Mouse (Mus musculus) heart, adult 2 months (tissue): ENCODE results near the gene Gm28539. TPM values are rescaled to one million over a fixed set of nuclear protein-coding genes. Genes with fewer than 3 reads are reported as not detected.
"Not testable (repeated sequence)": the region's sequence is repeated elsewhere in the genome, so short reads cannot be mapped to it uniquely, and the experiment has no call there.

Experiments used
- DNase-seq, 2 experiments: peaks; one replicate each; pipeline ENCODE4 v3.0.0; 2021
- H3K27ac ChIP-seq: fragments of 200-600 bp; 2 replicates; pipeline ENCODE4 v1.8.1; 2022
- H3K27me3 ChIP-seq: fragments of 200-500 bp; 2 replicates; pipeline ENCODE4 v1.6.1; 2012; ENCODE audit warnings: mild to moderate bottlenecking, low read length, inconsistent platforms, mixed read lengths; ENCODE audit not compliant: control insufficient read depth, insufficient read depth
- H3K36me3 ChIP-seq: fragments of 200-500 bp; 2 replicates; pipeline ENCODE4 v1.6.1; 2012; ENCODE audit warnings: low read length, inconsistent platforms; ENCODE audit not compliant: control insufficient read depth, insufficient read depth
- H3K4me1 ChIP-seq: fragments of 200-500 bp; 2 replicates; pipeline ENCODE4 v1.6.1; 2011; ENCODE audit warnings: low read length; ENCODE audit not compliant: control insufficient read depth, insufficient read depth
- H3K4me3 ChIP-seq: fragments of 200-600 bp; 2 replicates; pipeline ENCODE4 v1.8.1; 2022
- H3K79me2 ChIP-seq: fragments of 200-500 bp; replicated peaks from 2 replicates; pipeline ENCODE4 v1.6.1; 2012; ENCODE audit warnings: mild to moderate bottlenecking, inconsistent platforms, low read length, moderate library complexity, mixed read lengths; ENCODE audit not compliant: control insufficient read depth, insufficient read depth
- H3K9ac ChIP-seq: fragments of 200-500 bp; 2 replicates; pipeline ENCODE4 v1.6.1; 2012; ENCODE audit warnings: low read depth, mild to moderate bottlenecking, control low read depth, inconsistent platforms, low read length, mixed read lengths
- CTCF ChIP-seq: fragments of 200-600 bp; IDR thresholded peaks from 2 replicates; pipeline ENCODE4 v1.8.1; 2022; ENCODE audit warnings: antibody characterized with exemption, mild to moderate bottlenecking, moderate library complexity
- EP300 ChIP-seq: fragments of 200-500 bp; IDR thresholded peaks from 2 replicates; pipeline ENCODE4 v1.6.1; 2011; ENCODE audit warnings: low read depth, low read length, control low read depth; ENCODE audit not compliant: insufficient read depth
- POLR2A ChIP-seq: fragments of 200-500 bp; IDR thresholded peaks from 2 replicates; pipeline ENCODE4 v1.6.1; 2011; ENCODE audit warnings: mild to moderate bottlenecking, low read depth, low read length, control low read depth; ENCODE audit not compliant: insufficient read depth
- WGBS: fragments of 180-500 bp; shearing (Covaris S2); methylation state at CpG from one replicate; pipeline ENCODE4 v1.1.7; 2018; 5-methylcytosine and 5-hydroxymethylcytosine counted together
- intact Hi-C: fragments of 180-260 bp; cut with DNase I; formaldehyde crosslinking; loops from one replicate; pipeline ENCODE4 v1.15.1; 2025
- polyA plus RNA-seq: library from polyadenylated mRNA; depleted of rRNA; stranded (reverse); fragments of >200 nt; gene quantifications from 2 replicates; pipeline ENCODE4 v1.2.3, GENCODE M21; 2012
- total RNA-seq, 2 experiments: library from RNA; stranded (reverse); gene quantifications; 2 replicates each; pipeline ENCODE4 v1.2.3; 2021

Gene Gm28539
- total and polyA plus RNA-seq, 3 experiments = 1.3 TPM; not detected in 2

DNA sequence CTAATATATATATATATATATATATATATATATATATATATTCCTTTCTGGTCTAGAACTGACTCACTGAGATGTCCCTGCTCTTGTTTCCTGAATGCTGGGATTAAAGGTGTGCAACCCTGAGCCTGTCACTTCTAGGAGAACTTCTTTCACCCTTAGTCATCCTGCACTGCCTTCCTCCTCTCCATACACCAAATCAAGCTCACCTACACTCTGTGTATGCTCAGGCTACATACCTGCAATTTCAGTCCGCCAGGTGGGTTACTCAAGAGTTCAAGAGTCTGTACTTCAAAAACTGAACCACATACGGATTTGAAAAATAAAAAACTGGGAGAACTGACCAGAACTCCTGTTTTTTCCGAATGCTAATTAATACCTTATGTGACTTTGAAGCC is 314 bp upstream of the Gm28539 start:
- Histone ChIP-seq H3K4me1 (peaks cover 3% of the 10 kb centered on the region), H3K36me3 (no peaks in the 10 kb centered on the region), H3K4me3 (peak overlapping the region; percentile 96), H3K79me2 (no peaks in the 10 kb centered on the region), H3K27ac (no peak overlapping the region), H3K9ac (no peak overlapping the region), H3K27me3 (no peaks in the 10 kb centered on the region)
- no peak for DNase-seq
- intact Hi-C loops = no loop called here
- 32% methylated on average over 3 of the region's 3 CpGs for WGBS
- TF ChIP-seq EP300 = no peak

DNA sequence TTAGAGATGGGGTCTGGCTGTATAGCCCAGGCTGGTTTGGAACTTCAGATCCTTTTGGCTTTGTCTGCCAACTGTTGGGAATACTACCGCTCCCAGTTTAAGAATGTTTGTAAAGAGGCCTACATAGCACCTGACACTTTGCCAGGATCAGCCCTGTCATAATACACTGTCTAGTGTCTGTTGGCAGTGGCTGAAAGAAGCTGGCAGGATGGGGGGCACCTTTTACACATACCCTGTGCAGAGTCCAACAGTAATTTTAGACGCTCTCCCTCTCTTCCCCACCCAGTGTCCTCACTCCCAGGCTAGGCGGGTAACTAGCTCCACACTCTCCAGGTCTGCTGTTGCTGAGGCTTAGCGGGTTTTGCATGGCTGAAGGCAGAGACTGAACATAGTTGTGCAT is 2.0 kb downstream of the Gm28539 start:
- Histone ChIP-seq H3K4me3 (no peak overlapping the region), H3K27me3 (no peaks in the 10 kb centered on the region), H3K9ac (no peak overlapping the region), H3K4me1 (peaks cover 3% of the 10 kb centered on the region), H3K27ac (no peak overlapping the region), H3K36me3 (no peaks in the 10 kb centered on the region), H3K79me2 (no peaks in the 10 kb centered on the region)
- TF ChIP-seq EP300 = no peak
- TF ChIP-seq POLR2A = no peak
- no peak for TF ChIP-seq CTCF
- WGBS = 66% methylated on average over 4 of the region's 4 CpGs
- peak in 1 of 2 experiments; percentile 36 for DNase-seq
- intact Hi-C loops = no loop called here

DNA sequence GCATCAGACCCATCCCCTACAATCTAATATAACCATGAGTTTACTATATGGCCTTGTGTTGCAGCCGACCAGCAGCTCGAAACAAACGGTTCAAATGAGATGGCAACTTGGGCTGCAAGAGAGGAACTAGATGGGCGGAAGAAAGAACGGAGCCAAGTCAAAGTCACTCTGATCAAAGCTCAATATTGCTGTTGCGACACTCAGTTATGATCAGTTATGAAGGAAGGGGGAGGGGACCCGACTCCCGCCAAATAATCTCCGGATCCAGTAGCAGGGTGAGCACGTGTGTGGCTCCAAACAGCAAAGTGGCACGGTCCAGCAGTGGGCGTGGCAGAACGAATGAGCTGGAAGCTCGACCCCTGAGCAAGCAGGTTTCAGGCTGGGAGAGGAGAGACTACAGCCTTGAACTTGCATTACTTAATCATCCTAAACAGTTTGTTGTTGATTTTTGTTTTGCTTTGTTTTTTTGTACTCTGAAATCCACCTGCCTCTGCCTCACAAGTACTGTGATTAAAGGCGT is 10.0 kb downstream of the Gm28539 start:
- DNase-seq = no peak
- 87% methylated on average over 15 of the region's 15 CpGs for WGBS
- no peaks in the 10 kb centered on the region for H3K4me1 ChIP-seq
- no peaks in the 10 kb centered on the region for H3K27me3 ChIP-seq
- no peaks in the 10 kb centered on the region for H3K36me3 ChIP-seq
- H3K27ac ChIP-seq = no peak overlapping the region
- no peak overlapping the region for H3K4me3 ChIP-seq
- intact Hi-C loops = no loop called here
- no peak overlapping the region for H3K9ac ChIP-seq
- no peak for TF ChIP-seq POLR2A
- TF ChIP-seq EP300 = no peak
- no peak for TF ChIP-seq CTCF
- H3K79me2 ChIP-seq = no peaks in the 10 kb centered on the region

DNA sequence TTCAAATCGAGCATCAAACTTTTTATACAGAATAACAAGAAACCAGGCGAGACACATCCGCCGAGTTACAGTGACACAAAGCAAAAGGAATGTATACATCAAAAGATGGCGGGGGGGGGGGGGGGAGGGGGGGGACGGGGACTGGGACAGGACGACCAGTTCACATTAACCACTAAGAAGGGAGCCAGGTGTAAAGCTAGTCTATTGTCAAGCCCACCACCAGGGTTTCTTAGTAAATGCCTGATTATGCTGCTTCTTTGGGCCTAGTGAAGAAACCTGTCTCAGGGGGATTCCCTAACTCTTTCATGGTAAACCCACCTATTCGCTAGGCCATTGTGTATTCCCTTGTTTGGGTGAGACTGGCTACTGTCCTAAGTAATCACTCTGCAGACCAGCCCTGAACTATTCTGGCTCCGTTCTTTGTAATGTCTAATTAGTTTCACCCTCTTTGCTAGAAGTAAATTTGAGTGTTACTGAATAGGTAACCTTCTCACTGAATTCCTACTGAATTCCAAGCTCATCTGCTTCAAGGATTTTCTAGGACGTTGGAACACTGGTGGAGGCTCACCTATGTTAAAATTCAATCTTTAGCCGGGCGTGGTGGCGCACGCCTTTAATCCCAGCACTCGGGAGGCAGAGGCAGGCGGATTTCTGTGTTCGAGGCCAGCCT is 13.3 kb downstream of the Gm28539 start:
- H3K4me3 ChIP-seq, DNase-seq, intact Hi-C loops, H3K79me2 ChIP-seq, H3K4me1 ChIP-seq, H3K9ac ChIP-seq, H3K27me3 ChIP-seq, H3K27ac ChIP-seq, H3K36me3 ChIP-seq: not testable (repeated sequence)
- 86% methylated on average over 17 of the region's 17 CpGs for WGBS

DNA sequence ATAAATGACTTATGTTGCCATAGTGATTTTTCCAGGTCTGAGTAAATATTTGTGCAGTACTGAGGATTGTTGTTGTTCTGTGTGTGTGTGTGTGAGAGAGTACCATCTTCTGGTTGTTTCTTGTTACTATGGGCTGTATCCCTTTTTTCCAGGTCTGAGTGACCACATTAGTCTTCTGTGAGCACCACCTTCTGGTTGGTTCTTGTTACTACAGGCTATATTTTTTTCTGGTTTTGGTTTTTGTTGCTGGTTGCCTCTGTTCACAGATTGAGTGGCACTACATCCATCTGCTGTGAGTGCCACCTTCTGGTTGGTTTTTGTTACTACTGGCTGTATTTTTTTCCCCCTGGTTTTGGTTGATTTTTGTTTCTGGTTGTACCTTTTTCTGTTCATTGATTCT is 22.2 kb downstream of the Gm28539 start:
- Histone ChIP-seq H3K27me3 (no peaks in the 10 kb centered on the region), H3K4me1 (peaks cover 2% of the 10 kb centered on the region; the same call in 1 of the 2 replicates), H3K27ac (no peak overlapping the region), H3K79me2 (no peaks in the 10 kb centered on the region), H3K36me3 (no peaks in the 10 kb centered on the region), H3K4me3 (no peak overlapping the region), H3K9ac (no peak overlapping the region)
- DNase-seq = no peak
- TF ChIP-seq EP300 = no peak
- peak; percentile 84 for TF ChIP-seq CTCF
- intact Hi-C loops = loop anchor here (2.0 to 5.0 kb wide), 3 partner anchors 162 to 511 kb away; partner anchors contain the start of genes Arvcf, Gm49601, Sept5 and Tango2

DNA sequence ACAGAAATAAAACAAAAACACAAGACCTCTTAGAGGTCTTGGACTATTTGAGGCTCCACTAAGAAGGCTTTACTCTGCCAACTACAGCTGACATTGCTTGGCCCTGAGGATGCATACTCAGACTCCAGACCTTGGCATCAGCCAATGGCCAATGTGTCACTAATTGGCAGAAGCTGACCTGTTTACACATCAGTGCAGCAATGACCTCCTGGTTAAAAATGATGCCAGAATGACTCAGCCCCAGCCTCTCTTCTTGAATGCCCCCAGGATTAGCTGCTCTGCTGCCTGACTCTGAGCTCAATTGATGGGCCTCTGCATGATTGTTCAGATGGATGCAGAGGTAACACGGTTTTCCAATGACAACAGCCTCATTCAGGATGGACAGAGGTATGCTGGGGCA is 23.8 kb downstream of the Gm28539 start:
- TF ChIP-seq POLR2A (no peak), EP300 (no peak), CTCF (no peak)

DNA sequence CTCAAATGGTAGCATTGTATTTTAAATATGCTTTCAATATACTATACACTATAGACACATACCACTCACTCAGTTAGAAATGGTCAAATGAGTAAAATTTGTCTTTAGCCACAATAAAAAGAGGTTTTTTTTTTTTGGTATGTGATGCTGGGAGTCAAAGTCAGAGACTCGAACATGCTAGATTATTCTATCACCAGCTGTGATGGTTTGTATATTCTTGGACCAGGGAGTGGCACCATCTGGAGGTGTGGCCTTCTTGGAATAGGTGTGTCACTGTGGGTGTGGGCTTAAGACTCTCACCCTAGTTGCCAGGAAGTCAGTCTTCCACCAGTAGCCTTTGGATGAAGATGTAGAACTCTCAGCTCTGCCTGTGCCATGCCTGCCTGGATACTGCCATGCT is 34.1 kb downstream of the Gm28539 start:
- H3K4me1 ChIP-seq, H3K4me3 ChIP-seq, H3K79me2 ChIP-seq, H3K36me3 ChIP-seq, H3K9ac ChIP-seq, H3K27ac ChIP-seq, DNase-seq, intact Hi-C loops, H3K27me3 ChIP-seq: not testable (repeated sequence)
- WGBS = 69% methylated on average over 1 of the region's 1 CpGs

More for the DNA sequence above, 23.8 kb downstream of the Gm28539 start:
- DNase-seq = peak; percentile 36 to 76
- H3K27ac ChIP-seq = peak overlapping the region; percentile 50
- intact Hi-C loops = no loop called here
- no peak overlapping the region for H3K4me3 ChIP-seq
- WGBS = 39% methylated on average over 1 of the region's 1 CpGs
- H3K9ac ChIP-seq = no peak overlapping the region
- no peaks in the 10 kb centered on the region for H3K36me3 ChIP-seq
- peaks cover 2% of the 10 kb centered on the region; the same call in 1 of the 2 replicates for H3K4me1 ChIP-seq
- no peaks in the 10 kb centered on the region for H3K79me2 ChIP-seq
- H3K27me3 ChIP-seq = no peaks in the 10 kb centered on the region
